Mouse (Mus musculus) liver, postnatal 0 days (tissue): ENCODE data around the gene Lpar6. TPM values are rescaled to one million over a fixed set of nuclear protein-coding genes. Genes with fewer than 3 reads are reported as not detected.

ENCODE experiments used
- ATAC-seq: fragments of 200-750 bp; cut with Nextera tagmentation; 2 replicates; pipeline ENCODE4 v1.8.0; 2017; ENCODE audit warnings: mild to moderate bottlenecking, moderate library complexity
- DNase-seq: peaks from one replicate; pipeline ENCODE4 v3.0.0-alpha.2; 2016
- H3K27ac ChIP-seq: fragments of 300-500 bp; sonication (generic); 2 replicates; pipeline ENCODE4 v1.5.1; 2014; ENCODE audit warnings: antibody characterized with exemption, moderate library complexity, mild to moderate bottlenecking, low read depth
- H3K27me3 ChIP-seq: fragments of 300-500 bp; sonication (generic); 2 replicates; pipeline ENCODE4 v1.6.1; 2014; ENCODE audit warnings: low read length, control low read depth, mixed read lengths; ENCODE audit not compliant: insufficient read depth
- H3K36me3 ChIP-seq: fragments of 300-500 bp; sonication (generic); replicated peaks from 2 replicates; pipeline ENCODE4 v1.6.1; 2014; ENCODE audit warnings: mild to moderate bottlenecking, control low read depth, low read length, moderate library complexity, mixed read lengths; ENCODE audit not compliant: insufficient read depth
- H3K4me1 ChIP-seq: fragments of 300-500 bp; sonication (generic); 2 replicates; pipeline ENCODE4 v1.6.1; 2014; ENCODE audit warnings: antibody characterized with exemption, mild to moderate bottlenecking, control low read depth; ENCODE audit not compliant: insufficient read depth
- H3K4me2 ChIP-seq: fragments of 300-500 bp; sonication (generic); 2 replicates; pipeline ENCODE4 v1.6.1; 2014; ENCODE audit warnings: low read depth, mild to moderate bottlenecking, low read length, moderate library complexity, mixed read lengths
- H3K4me3 ChIP-seq: fragments of 300-500 bp; sonication (generic); 2 replicates; pipeline ENCODE4 v1.5.1; 2014; ENCODE audit warnings: low read depth, low read length
- H3K9ac ChIP-seq: fragments of 300-500 bp; sonication (generic); replicated peaks from 2 replicates; pipeline ENCODE4 v1.6.1; 2014; ENCODE audit warnings: mild to moderate bottlenecking, moderate library complexity
- H3K9me3 ChIP-seq: fragments of 300-500 bp; sonication (generic); 2 replicates; pipeline ENCODE4 v1.6.1; 2016; ENCODE audit warnings: mild to moderate bottlenecking, control low read depth, low read length, mixed read lengths
- CTCF ChIP-seq: sonication (generic); IDR thresholded peaks from 2 replicates; pipeline ENCODE4 v1.5.1; 2016; ENCODE audit warnings: antibody characterized with exemption, low read depth
- EP300 ChIP-seq: IDR thresholded peaks from 2 replicates; pipeline ENCODE4 v1.6.1; 2016; ENCODE audit warnings: antibody characterized with exemption, low read depth, mild to moderate bottlenecking
- WGBS: fragments of 180-500 bp; shearing (Covaris S2); extraction: QIAGEN DNeasy Blood & Tissue Kit; methylation state at CpG from one replicate; pipeline ENCODE4 v1.1.7; 2014; ENCODE audit not compliant: insufficient replicate concordance; 5-methylcytosine and 5-hydroxymethylcytosine counted together
- polyA plus RNA-seq: library from polyadenylated mRNA; unstranded; fragments of >200 nt; fragmentation: Nextera tagmentation; extraction: Ambion mirVana; gene quantifications from 2 replicates; pipeline ENCODE4 v1.2.1, GENCODE M21; 2015

Lpar6 gene
- 12.2 and 12.9 TPM in 2 replicates for polyA plus RNA-seq

DNA sequence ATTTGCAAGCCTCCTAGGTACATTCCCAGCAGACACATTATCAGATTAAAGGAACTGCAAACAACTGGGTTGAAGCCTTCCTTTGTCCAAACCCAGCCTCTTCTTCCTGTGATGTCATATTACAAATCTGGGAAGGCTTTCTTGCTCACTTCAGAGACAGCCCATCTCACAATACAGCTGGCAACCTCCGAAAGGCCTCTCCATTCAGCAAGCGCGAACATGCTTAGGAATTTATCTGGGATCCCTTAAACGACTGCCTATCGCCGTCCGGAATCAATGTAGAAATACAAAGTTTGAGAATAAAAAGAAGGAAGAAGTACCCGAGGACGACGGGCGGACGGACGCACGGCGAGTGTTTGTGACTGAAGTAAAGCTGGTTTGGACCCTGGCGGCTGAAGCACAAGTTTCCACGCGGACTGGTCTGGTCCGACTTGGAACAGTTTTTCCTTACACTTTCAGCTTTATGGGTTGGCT is at the start of gene Lpar6:
Gene Lpar6 (plus strand): TSS at position 48 of the 474 bp plus-strand sequence.
- WGBS = under 1% methylated on average over 19 of the region's 19 CpGs
- Histone ChIP-seq H3K27ac (peak within 1 kb of the TSS; percentile 93), H3K36me3 (peaks cover 3% of the 10 kb centered on the region; the same call in 1 of the 2 replicates), H3K9me3 (no peaks in the 10 kb centered on the region), H3K27me3 (no peaks in the 10 kb centered on the region), H3K9ac (peak within 1 kb of the TSS; percentile 77), H3K4me2 (peak within 1 kb of the TSS; percentile 64), H3K4me3 (peak within 1 kb of the TSS; percentile 55), H3K4me1 (peaks cover 8% of the 10 kb centered on the region)
- ATAC-seq (peak; percentile 62), DNase-seq (peak; percentile 50)
- no peak for TF ChIP-seq CTCF
- TF ChIP-seq EP300 = peak; percentile 36

DNA sequence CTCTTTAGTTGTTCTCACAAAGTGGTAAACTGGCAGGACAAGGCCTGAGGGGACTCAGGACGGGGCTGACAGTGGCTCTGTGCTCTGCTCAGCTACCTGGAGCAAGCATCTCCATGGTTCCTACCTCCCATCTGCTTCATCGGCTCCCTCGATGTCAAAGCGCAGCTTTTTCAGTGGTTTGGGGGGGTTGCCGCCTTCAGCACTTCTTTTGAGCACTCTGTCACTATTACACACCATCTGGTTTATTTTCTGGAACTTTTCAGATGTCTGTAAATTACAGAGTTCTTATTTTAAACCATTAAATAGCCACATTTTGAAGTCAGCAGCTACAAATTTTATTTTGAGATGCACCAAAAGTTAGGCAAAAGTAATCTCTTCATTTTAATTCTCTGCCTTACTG is 38.6 kb upstream of the Lpar6 start:
- 0 out of 2 replicates have a peak, but pooled peaks cover 5% of the 10 kb centered on the region for H3K4me1 ChIP-seq
- TF ChIP-seq CTCF (no peak), EP300 (no peak)
- H3K36me3 ChIP-seq = peaks cover 15% of the 10 kb centered on the region
- DNase-seq (peak; percentile 5), ATAC-seq (no peak)
- H3K9ac ChIP-seq = no peak overlapping the region
- H3K27me3 ChIP-seq = no peaks in the 10 kb centered on the region
- H3K4me2 ChIP-seq = no peak overlapping the region
- 85% methylated on average over 5 of the region's 5 CpGs for WGBS
- H3K27ac ChIP-seq = no peak overlapping the region
- no peak overlapping the region for H3K4me3 ChIP-seq
- no peaks in the 10 kb centered on the region for H3K9me3 ChIP-seq

DNA sequence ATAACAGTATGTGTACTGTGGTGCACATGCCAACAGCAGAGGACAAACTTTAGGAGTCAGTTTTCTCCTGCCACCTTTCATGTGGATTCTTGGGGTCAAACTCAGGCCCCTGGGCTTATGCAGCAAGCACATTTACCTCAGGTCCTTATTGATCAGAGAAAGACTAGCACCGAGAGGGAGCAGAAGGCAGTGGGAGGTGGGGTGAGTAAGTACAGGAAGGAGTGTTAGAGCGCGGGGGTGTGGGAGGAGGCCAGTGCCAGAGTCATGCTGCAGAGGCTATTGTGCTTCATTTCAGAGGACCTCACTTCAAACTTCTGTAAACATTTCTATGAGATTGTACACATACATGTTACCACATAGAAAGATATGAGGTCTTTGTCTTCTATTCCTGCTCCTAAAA is 36.2 kb upstream of the Lpar6 start:
- no peak overlapping the region for H3K4me2 ChIP-seq
- H3K36me3 ChIP-seq = peaks cover 14% of the 10 kb centered on the region
- H3K27ac ChIP-seq = no peak overlapping the region
- no peak overlapping the region for H3K4me3 ChIP-seq
- H3K9ac ChIP-seq = no peak overlapping the region
- DNase-seq = peak; percentile 10
- TF ChIP-seq CTCF (no peak), EP300 (no peak)
- no peak for ATAC-seq
- WGBS = 37% methylated on average over 3 of the region's 3 CpGs
- H3K4me1 ChIP-seq = 0 out of 2 replicates have a peak, but pooled peaks cover 5% of the 10 kb centered on the region
- no peaks in the 10 kb centered on the region for H3K9me3 ChIP-seq
- no peaks in the 10 kb centered on the region for H3K27me3 ChIP-seq

DNA sequence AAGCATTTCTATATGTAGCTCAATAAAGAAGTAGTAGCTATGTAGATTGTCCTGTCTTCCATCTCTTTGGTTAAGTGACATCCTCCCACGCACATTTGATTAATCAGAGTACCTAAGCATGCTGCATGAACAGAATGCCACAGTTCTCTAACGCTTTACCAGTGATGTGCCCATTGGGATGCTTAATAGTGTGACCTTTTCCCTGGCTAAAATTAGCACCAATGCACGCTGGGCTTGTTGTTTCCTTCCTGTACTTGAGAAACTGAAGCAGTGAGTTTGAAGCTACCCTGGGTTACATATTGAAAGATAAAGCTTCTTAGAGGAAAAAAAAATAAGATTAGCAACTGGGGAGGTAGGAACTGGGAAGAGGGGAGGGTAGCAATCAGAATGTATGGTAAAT is 33.7 kb upstream of the Lpar6 start:
- 68% methylated on average over 3 of the region's 3 CpGs for WGBS
- H3K9me3 ChIP-seq = no peaks in the 10 kb centered on the region
- no peak overlapping the region for H3K27ac ChIP-seq
- 0 out of 2 replicates have a peak, but pooled peaks cover 5% of the 10 kb centered on the region for H3K4me1 ChIP-seq
- DNase-seq = no peak
- no peak for ATAC-seq
- H3K9ac ChIP-seq = no peak overlapping the region
- H3K36me3 ChIP-seq = peaks cover 16% of the 10 kb centered on the region
- TF ChIP-seq CTCF (no peak), EP300 (no peak)
- H3K4me2 ChIP-seq = no peak overlapping the region
- no peaks in the 10 kb centered on the region for H3K27me3 ChIP-seq
- no peak overlapping the region for H3K4me3 ChIP-seq

GRCm38 (mm10) chr14:73209262-73209661 is 28.4 kb upstream of the Lpar6 start:
- Histone ChIP-seq H3K4me3 (no peak overlapping the region), H3K27me3 (no peaks in the 10 kb centered on the region), H3K36me3 (peaks cover 19% of the 10 kb centered on the region), H3K4me2 (peak overlapping the region; percentile 39), H3K9ac (no peak overlapping the region), H3K27ac (peak overlapping the region; percentile 92), H3K4me1 (no peaks in the 10 kb centered on the region), H3K9me3 (no peaks in the 10 kb centered on the region)
- DNase-seq = peak; percentile 42
- ATAC-seq = peak; percentile 50; the same call in 1 of the 2 replicates
- no peak for TF ChIP-seq CTCF
- TF ChIP-seq EP300 = peak; percentile 52

- Histone ChIP-seq H3K4me2 (no peak overlapping the region), H3K27ac (no peak overlapping the region), H3K36me3 (peaks cover 19% of the 10 kb centered on the region), H3K4me3 (no peak overlapping the region), H3K4me1 (no peaks in the 10 kb centered on the region), H3K9ac (no peak overlapping the region), H3K27me3 (no peaks in the 10 kb centered on the region), H3K9me3 (no peaks in the 10 kb centered on the region)
- no peak for DNase-seq
- 87% methylated on average over 8 of the region's 8 CpGs for WGBS
- TF ChIP-seq CTCF = no peak
- no peak for TF ChIP-seq EP300
- 0 out of 2 replicates have a peak, but pooled peaks have one; percentile 40 for ATAC-seq
These were observed 27.5 kb upstream of the Lpar6 start for GRCm38 (mm10) chr14:73210196-73210595.

GRCm38 (mm10) chr14:73211477-73211876 is 26.2 kb upstream of the Lpar6 start:
- DNase-seq = peak; percentile 20

More at GRCm38 (mm10) chr14:73211477-73211876, 26.2 kb upstream of the Lpar6 start:
- ATAC-seq = peak; percentile 95
- H3K4me2 ChIP-seq = no peak overlapping the region
- H3K9ac ChIP-seq = no peak overlapping the region
- H3K4me1 ChIP-seq = no peaks in the 10 kb centered on the region
- H3K4me3 ChIP-seq = no peak overlapping the region
- no peaks in the 10 kb centered on the region for H3K27me3 ChIP-seq
- 71% methylated on average over 5 of the region's 5 CpGs for WGBS
- H3K9me3 ChIP-seq = no peaks in the 10 kb centered on the region
- no peak for TF ChIP-seq CTCF
- peak; percentile 57; the same call in 1 of the 2 replicates for TF ChIP-seq EP300
- peaks cover 25% of the 10 kb centered on the region for H3K36me3 ChIP-seq
- peak overlapping the region; percentile 65 for H3K27ac ChIP-seq
